Mouse (Mus musculus): ENCODE measurements around the gene Wnt4. TPM values are rescaled to one million over a fixed set of nuclear protein-coding genes. Genes with fewer than 3 reads are reported as not detected.

Wnt4 gene
- 0.92 and 0.99 TPM in 2 replicates for polyA plus RNA-seq (2015; fragmentation: Nextera tagmentation; extraction: Ambion mirVana)

- Histone ChIP-seq H3K27ac (ENCODE audit: low read length) (no peak within 1 kb of the TSS), H3K4me2 (ENCODE audit: low read length) (peak within 1 kb of the TSS; percentile 79), H3K9me3 (ENCODE audit: control insufficient read depth, low read length) (no peaks in the 10 kb centered on the region), H3K27me3 (replicated peaks; ENCODE audit: control insufficient read depth, insufficient read depth, low read length) (peaks cover 47% of the 10 kb centered on the region), H3K9ac (replicated peaks; ENCODE audit: low read depth, low read length) (peak within 1 kb of the TSS; percentile 58), H3K4me3 (replicated peaks; ENCODE audit: low read length) (peak within 1 kb of the TSS; percentile 48), H3K4me1 (replicated peaks; ENCODE audit: control insufficient read depth, insufficient read depth, low read length) (peaks cover 21% of the 10 kb centered on the region), H3K36me3 (ENCODE audit: control insufficient read depth, insufficient read depth) (no peaks in the 10 kb centered on the region)
- under 1% methylated on average over 25 of the region's 45 CpGs for WGBS
- peak; percentile 56; the same call in 1 of the 2 replicates for ATAC-seq
Observed at GRCm38 (mm10) chr4:137277166-137277513, at the start of gene Wnt4. Gene Wnt4 (plus strand): TSS chr4:137277489.

GRCm38 (mm10) chr4:137228566-137229115 is 48.6 kb upstream of the Wnt4 start:
- H3K36me3 ChIP-seq (ENCODE audit: control insufficient read depth, insufficient read depth), result no peaks in the 10 kb centered on the region
- WGBS, result 89% methylated on average over 15 of the region's 15 CpGs
- H3K9ac ChIP-seq (replicated peaks; ENCODE audit: low read depth, low read length), result no peak overlapping the region
- ATAC-seq, result no peak
- H3K4me2 ChIP-seq (ENCODE audit: low read length), result no peak overlapping the region
- H3K4me1 ChIP-seq (replicated peaks; ENCODE audit: control insufficient read depth, insufficient read depth, low read length), result 0 out of 2 replicates have a peak, but pooled peaks cover 4% of the 10 kb centered on the region
- H3K27ac ChIP-seq (ENCODE audit: low read length), result no peak overlapping the region
- no peak overlapping the region for H3K4me3 ChIP-seq (replicated peaks; ENCODE audit: low read length)
- no peaks in the 10 kb centered on the region for H3K27me3 ChIP-seq (replicated peaks; ENCODE audit: control insufficient read depth, insufficient read depth, low read length)
- H3K9me3 ChIP-seq (ENCODE audit: control insufficient read depth, low read length), result no peaks in the 10 kb centered on the region

- H3K9ac ChIP-seq (replicated peaks; ENCODE audit: low read depth, low read length), result no peak overlapping the region
- no peak overlapping the region for H3K4me2 ChIP-seq (ENCODE audit: low read length)
- no peaks in the 10 kb centered on the region for H3K36me3 ChIP-seq (ENCODE audit: control insufficient read depth, insufficient read depth)
- no peak overlapping the region for H3K27ac ChIP-seq (ENCODE audit: low read length)
- no peaks in the 10 kb centered on the region for H3K27me3 ChIP-seq (replicated peaks; ENCODE audit: control insufficient read depth, insufficient read depth, low read length)
- 66% methylated on average over 16 of the region's 16 CpGs for WGBS
- no peak overlapping the region for H3K4me3 ChIP-seq (replicated peaks; ENCODE audit: low read length)
- H3K9me3 ChIP-seq (ENCODE audit: control insufficient read depth, low read length), result no peaks in the 10 kb centered on the region
- H3K4me1 ChIP-seq (replicated peaks; ENCODE audit: control insufficient read depth, insufficient read depth, low read length), result 0 out of 2 replicates have a peak, but pooled peaks cover 4% of the 10 kb centered on the region
- no peak for ATAC-seq
Observed at GRCm38 (mm10) chr4:137231494-137232470, 45.5 kb upstream of the Wnt4 start.

GRCm38 (mm10) chr4:137233632-137234031 is 43.7 kb upstream of the Wnt4 start:
- ATAC-seq, result no peak
- H3K4me2 ChIP-seq (ENCODE audit: low read length), result no peak overlapping the region
- WGBS, result 74% methylated on average over 5 of the region's 5 CpGs
- H3K4me1 ChIP-seq (replicated peaks; ENCODE audit: control insufficient read depth, insufficient read depth, low read length), result 0 out of 2 replicates have a peak, but pooled peaks cover 4% of the 10 kb centered on the region
- no peaks in the 10 kb centered on the region for H3K36me3 ChIP-seq (ENCODE audit: control insufficient read depth, insufficient read depth)
- no peaks in the 10 kb centered on the region for H3K27me3 ChIP-seq (replicated peaks; ENCODE audit: control insufficient read depth, insufficient read depth, low read length)
- H3K4me3 ChIP-seq (replicated peaks; ENCODE audit: low read length), result no peak overlapping the region
- no peaks in the 10 kb centered on the region for H3K9me3 ChIP-seq (ENCODE audit: control insufficient read depth, low read length)
- no peak overlapping the region for H3K27ac ChIP-seq (ENCODE audit: low read length)
- H3K9ac ChIP-seq (replicated peaks; ENCODE audit: low read depth, low read length), result no peak overlapping the region

GRCm38 (mm10) chr4:137234444-137234843 is 42.8 kb upstream of the Wnt4 start:
- Histone ChIP-seq H3K9me3 (ENCODE audit: control insufficient read depth, low read length) (peaks cover under 1% of the 10 kb centered on the region; the same call in 1 of the 2 replicates), H3K9ac (replicated peaks; ENCODE audit: low read depth, low read length) (no peak overlapping the region), H3K27ac (ENCODE audit: low read length) (no peak overlapping the region), H3K4me1 (replicated peaks; ENCODE audit: control insufficient read depth, insufficient read depth, low read length) (0 out of 2 replicates have a peak, but pooled peaks cover 4% of the 10 kb centered on the region), H3K27me3 (replicated peaks; ENCODE audit: control insufficient read depth, insufficient read depth, low read length) (no peaks in the 10 kb centered on the region), H3K4me3 (replicated peaks; ENCODE audit: low read length) (no peak overlapping the region), H3K36me3 (ENCODE audit: control insufficient read depth, insufficient read depth) (no peaks in the 10 kb centered on the region), H3K4me2 (ENCODE audit: low read length) (no peak overlapping the region)
- ATAC-seq, result no peak
- 90% methylated on average over 2 of the region's 2 CpGs for WGBS

GRCm38 (mm10) chr4:137235368-137235767 is 41.9 kb upstream of the Wnt4 start:
- no peak overlapping the region for H3K4me3 ChIP-seq (replicated peaks; ENCODE audit: low read length)
- peaks cover 9% of the 10 kb centered on the region for H3K9me3 ChIP-seq (ENCODE audit: control insufficient read depth, low read length)
- H3K4me1 ChIP-seq (replicated peaks; ENCODE audit: control insufficient read depth, insufficient read depth, low read length), result 0 out of 2 replicates have a peak, but pooled peaks cover 4% of the 10 kb centered on the region
- no peak for ATAC-seq
- no peak overlapping the region for H3K9ac ChIP-seq (replicated peaks; ENCODE audit: low read depth, low read length)
- no peak overlapping the region for H3K27ac ChIP-seq (ENCODE audit: low read length)
- H3K27me3 ChIP-seq (replicated peaks; ENCODE audit: control insufficient read depth, insufficient read depth, low read length), result no peaks in the 10 kb centered on the region
- no peaks in the 10 kb centered on the region for H3K36me3 ChIP-seq (ENCODE audit: control insufficient read depth, insufficient read depth)
- WGBS, result 76% methylated on average over 9 of the region's 9 CpGs
- H3K4me2 ChIP-seq (ENCODE audit: low read length), result no peak overlapping the region

GRCm38 (mm10) chr4:137244883-137245282 is 32.4 kb upstream of the Wnt4 start:
- no peak for ATAC-seq
- H3K9me3 ChIP-seq (ENCODE audit: control insufficient read depth, low read length), result peaks cover 4% of the 10 kb centered on the region
- H3K9ac ChIP-seq (replicated peaks; ENCODE audit: low read depth, low read length), result no peak overlapping the region
- H3K4me3 ChIP-seq (replicated peaks; ENCODE audit: low read length), result no peak overlapping the region
- H3K4me2 ChIP-seq (ENCODE audit: low read length), result no peak overlapping the region
- no peaks in the 10 kb centered on the region for H3K4me1 ChIP-seq (replicated peaks; ENCODE audit: control insufficient read depth, insufficient read depth, low read length)
- H3K27ac ChIP-seq (ENCODE audit: low read length), result no peak overlapping the region
- H3K27me3 ChIP-seq (replicated peaks; ENCODE audit: control insufficient read depth, insufficient read depth, low read length), result no peaks in the 10 kb centered on the region
- H3K36me3 ChIP-seq (ENCODE audit: control insufficient read depth, insufficient read depth), result no peaks in the 10 kb centered on the region
- WGBS, result 65% methylated on average over 9 of the region's 9 CpGs

- no peaks in the 10 kb centered on the region for H3K9me3 ChIP-seq (ENCODE audit: control insufficient read depth, low read length)
- no peak overlapping the region for H3K27ac ChIP-seq (ENCODE audit: low read length)
- no peaks in the 10 kb centered on the region for H3K27me3 ChIP-seq (replicated peaks; ENCODE audit: control insufficient read depth, insufficient read depth, low read length)
- H3K36me3 ChIP-seq (ENCODE audit: control insufficient read depth, insufficient read depth), result no peaks in the 10 kb centered on the region
- H3K4me3 ChIP-seq (replicated peaks; ENCODE audit: low read length), result no peak overlapping the region
- no peak for ATAC-seq
- H3K4me2 ChIP-seq (ENCODE audit: low read length), result no peak overlapping the region
- 0 out of 2 replicates have a peak, but pooled peaks cover 3% of the 10 kb centered on the region for H3K4me1 ChIP-seq (replicated peaks; ENCODE audit: control insufficient read depth, insufficient read depth, low read length)
- WGBS, result 57% methylated on average over 5 of the region's 5 CpGs
- H3K9ac ChIP-seq (replicated peaks; ENCODE audit: low read depth, low read length), result no peak overlapping the region
Observed at GRCm38 (mm10) chr4:137250333-137250732, 27.0 kb upstream of the Wnt4 start.

GRCm38 (mm10) chr4:137250849-137251248 is 26.4 kb upstream of the Wnt4 start:
- ATAC-seq, result no peak
- Histone ChIP-seq H3K4me2 (ENCODE audit: low read length) (no peak overlapping the region), H3K36me3 (ENCODE audit: control insufficient read depth, insufficient read depth) (no peaks in the 10 kb centered on the region), H3K9me3 (ENCODE audit: control insufficient read depth, low read length) (no peaks in the 10 kb centered on the region), H3K27ac (ENCODE audit: low read length) (no peak overlapping the region), H3K27me3 (replicated peaks; ENCODE audit: control insufficient read depth, insufficient read depth, low read length) (no peaks in the 10 kb centered on the region), H3K4me3 (replicated peaks; ENCODE audit: low read length) (no peak overlapping the region), H3K4me1 (replicated peaks; ENCODE audit: control insufficient read depth, insufficient read depth, low read length) (0 out of 2 replicates have a peak, but pooled peaks cover 3% of the 10 kb centered on the region), H3K9ac (replicated peaks; ENCODE audit: low read depth, low read length) (no peak overlapping the region)
- WGBS, result 67% methylated on average over 5 of the region's 5 CpGs

Data from forebrain, embryonic 16.5 days (tissue).